Mouse (Mus musculus) CH12.LX (cell line): Measurements from ENCODE around the gene Med11. TPM values are rescaled to one million over a fixed set of nuclear protein-coding genes. Genes with fewer than 3 reads are reported as not detected.

ENCODE experiments used
- DNase-seq: peaks from one replicate; pipeline ENCODE4 v3.0.0-alpha.2; 2013; ENCODE audit errors: extremely low read depth
- H3K27ac ChIP-seq: 2 replicates; pipeline ENCODE4 v1.5.1; 2012; ENCODE audit warnings: low read depth, mild to moderate bottlenecking, control low read depth, moderate library complexity; ENCODE audit not compliant: insufficient read depth
- H3K27me3 ChIP-seq: replicated peaks from 2 replicates; pipeline ENCODE3; 2012; ENCODE audit warnings: inconsistent platforms
- H3K36me3 ChIP-seq, 2 experiments: replicated peaks in 1 of 2; 2 replicates each; pipeline versions ENCODE3 to v1.6.1; 2012; ENCODE audit warnings: inconsistent platforms in 1 of 2, low read length in 1 of 2, mild to moderate bottlenecking in 1 of 2, mixed read lengths in 1 of 2, moderate library complexity in 1 of 2; ENCODE audit not compliant: control insufficient read depth in 1 of 2, insufficient read depth in 1 of 2
- H3K4me1 ChIP-seq, 2 experiments: 2 replicates each; pipeline ENCODE4 v1.6.1; 2012; ENCODE audit warnings: inconsistent platforms in 1 of 2, moderate library complexity in 1 of 2; ENCODE audit not compliant: insufficient read depth in 2 of 2, control insufficient read depth in 1 of 2
- H3K4me2 ChIP-seq: 2 replicates; pipeline ENCODE4 v1.6.1; 2012; ENCODE audit warnings: low read depth, mild to moderate bottlenecking, control low read depth; ENCODE audit not compliant: poor library complexity, insufficient read depth, severe bottlenecking
- H3K4me3 ChIP-seq, 3 experiments: fragments of 150-350 bp in 1 of 3; sonication (generic) in 1 of 3; replicated peaks in 1 of 3; 2 replicates each; pipeline versions ENCODE3 to v1.5.1; 2011 to 2012; ENCODE audit warnings: low read depth in 2 of 3, low read length in 2 of 3, mild to moderate bottlenecking in 2 of 3, moderate library complexity in 2 of 3, control low read depth in 1 of 3, improper control_type of control experiment in 1 of 3, inconsistent platforms in 1 of 3, mixed read lengths in 1 of 3; ENCODE audit not compliant: poor library complexity in 1 of 3
- H3K79me2 ChIP-seq: replicated peaks from 2 replicates; pipeline ENCODE4 v1.6.1; 2012; ENCODE audit warnings: mild to moderate bottlenecking, moderate library complexity; ENCODE audit not compliant: control insufficient read depth, poor library complexity, insufficient read depth, severe bottlenecking; ENCODE audit errors: extremely low read depth
- H3K9ac ChIP-seq: 2 replicates; pipeline ENCODE4 v1.6.1; 2012; ENCODE audit warnings: low read depth, mild to moderate bottlenecking, control low read depth, moderate library complexity; ENCODE audit not compliant: insufficient read depth
- H3K9me3 ChIP-seq: replicated peaks from 2 replicates; pipeline ENCODE3; 2012; ENCODE audit warnings: low read length, inconsistent platforms, mixed read lengths
- BHLHE40 ChIP-seq: IDR thresholded peaks from 2 replicates; pipeline ENCODE4 v1.6.1; 2011; ENCODE audit warnings: mild to moderate bottlenecking, low read depth, low read length, improper control_type of control experiment
- CHD1 ChIP-seq: IDR thresholded peaks from 2 replicates; pipeline ENCODE4 v1.6.1; 2012; ENCODE audit warnings: low read depth, low read length, improper control_type of control experiment, inconsistent platforms
- CHD2 ChIP-seq: IDR thresholded peaks from 2 replicates; pipeline ENCODE4 v1.6.1; 2011; ENCODE audit warnings: low read length, improper control_type of control experiment
- CTCF ChIP-seq, 2 experiments: IDR thresholded peaks in 1 of 2; conservative IDR thresholded peaks in 1 of 2; 2 replicates each; pipeline ENCODE4 v1.5.1; 2011 to 2012; ENCODE audit warnings: low read depth in 2 of 2, low read length in 2 of 2, improper control_type of control experiment in 1 of 2, inconsistent platforms in 1 of 2, mild to moderate bottlenecking in 1 of 2, moderate library complexity in 1 of 2
- E2F4 ChIP-seq: IDR thresholded peaks from 2 replicates; pipeline ENCODE4 v1.6.1; 2011; ENCODE audit warnings: low read depth, low read length, improper control_type of control experiment; ENCODE audit not compliant: insufficient replicate concordance
- EP300 ChIP-seq: IDR thresholded peaks from 2 replicates; pipeline ENCODE4 v1.6.1; 2011; ENCODE audit warnings: low read length, improper control_type of control experiment
- GABPA ChIP-seq: IDR thresholded peaks from 2 replicates; pipeline ENCODE4 v1.6.1; 2012; ENCODE audit warnings: low read depth, low read length, improper control_type of control experiment, inconsistent platforms; ENCODE audit not compliant: insufficient replicate concordance
- IRF4 ChIP-seq: IDR thresholded peaks from 2 replicates; pipeline ENCODE4 v1.6.1; 2014; ENCODE audit warnings: low read depth, mild to moderate bottlenecking, inconsistent platforms, low read length, improper control_type of control experiment
- JUND ChIP-seq: conservative IDR thresholded peaks from 2 replicates; pipeline ENCODE4 v1.6.1; 2011; ENCODE audit warnings: low read depth, low read length, improper control_type of control experiment
- MAFK ChIP-seq: IDR thresholded peaks from 2 replicates; pipeline ENCODE4 v1.6.1; 2011; ENCODE audit warnings: low read length, improper control_type of control experiment; ENCODE audit not compliant: insufficient replicate concordance
- MAX ChIP-seq: IDR thresholded peaks from 2 replicates; pipeline ENCODE4 v1.6.1; 2011; ENCODE audit warnings: low read length, improper control_type of control experiment
- MYC ChIP-seq: IDR thresholded peaks from 2 replicates; pipeline ENCODE4 v1.6.1; 2011; ENCODE audit warnings: low read depth, mild to moderate bottlenecking, improper control_type of control experiment, low read length
- NELFE ChIP-seq: IDR thresholded peaks from 2 replicates; pipeline ENCODE4 v1.6.1; 2011; ENCODE audit warnings: low read depth, low read length, improper control_type of control experiment
- NRF1 ChIP-seq: IDR thresholded peaks from 2 replicates; pipeline ENCODE4 v1.6.1; 2014; ENCODE audit warnings: low read depth, mild to moderate bottlenecking, inconsistent platforms, low read length, improper control_type of control experiment, moderate library complexity
- PAX5 ChIP-seq: IDR thresholded peaks from 2 replicates; pipeline ENCODE4 v1.6.1; 2012; ENCODE audit warnings: low read length, inconsistent platforms, mixed read lengths
- POLR2AphosphoS2 ChIP-seq: IDR thresholded peaks from 2 replicates; pipeline ENCODE4 v1.6.1; 2011; ENCODE audit warnings: low read depth, low read length, improper control_type of control experiment
- RCOR1 ChIP-seq: conservative IDR thresholded peaks from 2 replicates; pipeline ENCODE4 v1.6.1; 2012; ENCODE audit warnings: low read depth, mild to moderate bottlenecking, inconsistent platforms, low read length, improper control_type of control experiment
- TBP ChIP-seq: conservative IDR thresholded peaks from 2 replicates; pipeline ENCODE4 v1.6.1; 2011; ENCODE audit warnings: low read depth, low read length, improper control_type of control experiment
- UBTF ChIP-seq: IDR thresholded peaks from 2 replicates; pipeline ENCODE4 v1.6.1; 2012; ENCODE audit warnings: low read depth, mild to moderate bottlenecking, inconsistent platforms, low read length, improper control_type of control experiment, moderate library complexity
- USF2 ChIP-seq: conservative IDR thresholded peaks from 2 replicates; pipeline ENCODE4 v1.6.1; 2011; ENCODE audit warnings: low read depth, low read length, improper control_type of control experiment
- ZKSCAN1 ChIP-seq: IDR thresholded peaks from 2 replicates; pipeline ENCODE4 v1.6.1; 2012; ENCODE audit warnings: low read depth, inconsistent platforms, low read length, improper control_type of control experiment, borderline replicate concordance
- ZMIZ1 ChIP-seq: IDR thresholded peaks from 2 replicates; pipeline ENCODE4 v1.6.1; 2012; ENCODE audit warnings: low read depth, mild to moderate bottlenecking, inconsistent platforms, low read length, improper control_type of control experiment
- ZNF384 ChIP-seq: IDR thresholded peaks from 2 replicates; pipeline ENCODE4 v1.6.1; 2012; ENCODE audit warnings: low read depth, low read length, improper control_type of control experiment, inconsistent platforms
- dilution Hi-C: fragments of 300-500 bp; cut with MboI; formaldehyde crosslinking; loops from 2 replicates; pipeline ENCODE4 v1.14.3; 2020; ENCODE audit warnings: low sequenced_read_pairs; ENCODE audit not compliant: extremely low pct_unique_long_range_greater_than_20kb, extremely low pct_ligation_motif_present
- in situ Hi-C: fragments of 300-500 bp; cut with MboI; formaldehyde crosslinking; loops from 3 replicates; pipeline ENCODE4 v1.14.3; 2019; ENCODE audit warnings: low sequenced_read_pairs, low pct_ligation_motif_present, low pct_unique_long_range_greater_than_20kb, mixed read lengths
- polyA plus RNA-seq: library from polyadenylated mRNA; unstranded; fragments of >175 nt; gene quantifications from 2 replicates; pipeline ENCODE4 v1.2.1, GENCODE M21; 2012; ENCODE audit warnings: low read depth; ENCODE audit not compliant: insufficient read length
- total RNA-seq, 2 experiments: library from RNA; depleted of rRNA; stranded (reverse); fragments of 300-350 nt in 1 of 2; fragments of >200 nt in 1 of 2; gene quantifications; 2 replicates each; pipeline ENCODE4 v1.2.3; 2012 to 2014

The Med11 gene
- total and polyA plus RNA-seq, 3 experiments, result 52.2 to 79.9 (median 74.3) TPM

GRCm38 (mm10) chr11:70465824-70466223, 14.1 kb downstream of the Med11 start:
- no peak overlapping the region for H3K4me2 ChIP-seq
- H3K4me1 ChIP-seq, result peaks cover 0 to 9% of the 10 kb centered on the region in 2 experiments; a peak in 1 of 4 replicates
- TF ChIP-seq ZKSCAN1, result no peak
- no peak for TF ChIP-seq BHLHE40
- TF ChIP-seq USF2, result no peak
- no peak for TF ChIP-seq MAFK
- TF ChIP-seq UBTF, result no peak
- no peak for TF ChIP-seq MYC
- TF ChIP-seq PAX5, result no peak
- no peak for TF ChIP-seq E2F4
- no peak for TF ChIP-seq NELFE
- TF ChIP-seq NRF1, result no peak
- TF ChIP-seq CHD2, result no peak
- no peak for TF ChIP-seq IRF4
- TF ChIP-seq POLR2AphosphoS2, result no peak
- no peak for TF ChIP-seq ZMIZ1
- no peak for TF ChIP-seq RCOR1
- no peak for TF ChIP-seq CHD1
- no peak for TF ChIP-seq MAX
- TF ChIP-seq ZNF384, result no peak
- TF ChIP-seq JUND, result no peak
- TF ChIP-seq CTCF (conservative IDR thresholded peaks at IDR 0.05 in 1 of 2, IDR thresholded peaks at IDR 0.05 in 1 of 2; ENCODE audit: low read depth in 2 of 2, low read length in 2 of 2), result no peak
- H3K27ac ChIP-seq, result no peak overlapping the region
- in situ Hi-C loops, result no loop called here
- peaks cover 3% of the 10 kb centered on the region for H3K9me3 ChIP-seq
- H3K4me3 ChIP-seq, result no peak overlapping the region
- no peaks in the 10 kb centered on the region for H3K79me2 ChIP-seq
- no peaks in the 10 kb centered on the region for H3K36me3 ChIP-seq
- no peak overlapping the region for H3K9ac ChIP-seq
- H3K27me3 ChIP-seq, result no peaks in the 10 kb centered on the region
- DNase-seq, result no peak
- dilution Hi-C loops, result no loop called here

- Histone ChIP-seq H3K27me3 (no peaks in the 10 kb centered on the region), H3K4me1 (peaks cover 0 to 13% of the 10 kb centered on the region in 2 experiments; a peak in 1 of 4 replicates), H3K4me3 (no peak overlapping the region), H3K9ac (no peak overlapping the region), H3K79me2 (no peaks in the 10 kb centered on the region), H3K4me2 (no peak overlapping the region), H3K9me3 (no peaks in the 10 kb centered on the region), H3K27ac (no peak overlapping the region), H3K36me3 (no peaks in the 10 kb centered on the region)
- TF ChIP-seq TBP (no peak), ZMIZ1 (no peak), NRF1 (no peak), EP300 (no peak), GABPA (no peak), RCOR1 (no peak)
- in situ Hi-C loops, result no loop called here
- dilution Hi-C loops, result no loop called here
- DNase-seq, result no peak
Observed at GRCm38 (mm10) chr11:70467902-70468619, 16.3 kb downstream of the Med11 start.
